Mouse (Mus musculus) heart, embryonic 13.5 days (tissue): ENCODE data around the gene Clptm1. TPM values are rescaled to one million over a fixed set of nuclear protein-coding genes. Genes with fewer than 3 reads are reported as not detected.
A peak's percentile ranks its signal among the peaks of the same experiment; 100 is the strongest.

Experiments
- ATAC-seq: fragments of 200-750 bp; cut with Nextera tagmentation; 2 replicates; pipeline ENCODE4 v1.8.0; 2017; ENCODE audit warnings: moderate TSS enrichment; ENCODE audit not compliant: insufficient number of reproducible peaks, low FRiP score, low TSS enrichment; ENCODE audit errors: extremely low read depth
- H3K27ac ChIP-seq: fragments of 300-500 bp; sonication (generic); replicated peaks from 2 replicates; pipeline ENCODE4 v1.5.1; 2015; ENCODE audit warnings: moderate library complexity, mild to moderate bottlenecking, inconsistent platforms
- H3K27me3 ChIP-seq: fragments of 300-500 bp; sonication (generic); replicated peaks from 2 replicates; pipeline ENCODE4 v1.6.1; 2015; ENCODE audit warnings: mild to moderate bottlenecking, inconsistent platforms
- H3K36me3 ChIP-seq: fragments of 300-500 bp; sonication (generic); 2 replicates; pipeline ENCODE4 v1.6.1; 2015; ENCODE audit warnings: mild to moderate bottlenecking, inconsistent platforms
- H3K4me1 ChIP-seq: fragments of 300-500 bp; sonication (generic); 2 replicates; pipeline ENCODE4 v1.6.1; 2015; ENCODE audit warnings: inconsistent platforms
- H3K4me2 ChIP-seq: fragments of 300-500 bp; sonication (generic); 2 replicates; pipeline ENCODE4 v1.6.1; 2015; ENCODE audit warnings: inconsistent platforms, mild to moderate bottlenecking, moderate library complexity
- H3K4me3 ChIP-seq: fragments of 300-500 bp; sonication (generic); 2 replicates; pipeline ENCODE4 v1.5.1; 2015; ENCODE audit warnings: moderate library complexity, mild to moderate bottlenecking, inconsistent platforms
- H3K9ac ChIP-seq: fragments of 300-500 bp; sonication (generic); 2 replicates; pipeline ENCODE4 v1.6.1; 2015; ENCODE audit warnings: inconsistent platforms, mild to moderate bottlenecking, moderate library complexity
- H3K9me3 ChIP-seq: fragments of 300-500 bp; sonication (generic); 2 replicates; pipeline ENCODE4 v1.6.1; 2016; ENCODE audit warnings: inconsistent platforms
- WGBS: fragments of 180-500 bp; shearing (Covaris S2); methylation state at CpG from one replicate; pipeline ENCODE4 v1.1.7; 2015; ENCODE audit warnings: mixed read lengths; 5-methylcytosine and 5-hydroxymethylcytosine counted together
- polyA plus RNA-seq: library from polyadenylated mRNA; unstranded; fragments of >200 nt; fragmentation: Nextera tagmentation; extraction: Ambion mirVana; gene quantifications from 2 replicates; pipeline ENCODE4 v1.2.1, GENCODE M21; 2015

The Clptm1 gene
- polyA plus RNA-seq, 1 experiment from 2014 or later = 74.5 TPM

GRCm38 (mm10) chr7:19603849-19604605, 60.8 kb downstream of the Clptm1 start, which contains the start of gene Clasrp:
Gene Clasrp, minus strand, starts transcription at chr7:19604486.
- peak within 1 kb of the TSS; percentile 84 for H3K4me2 ChIP-seq
- peak; percentile 86 for ATAC-seq
- H3K9ac ChIP-seq = peak within 1 kb of the TSS; percentile 98
- peak within 1 kb of the TSS; percentile 79 for H3K27ac ChIP-seq
- peak within 1 kb of the TSS; percentile 91 for H3K4me3 ChIP-seq
- no peaks in the 10 kb centered on the region for H3K27me3 ChIP-seq
- WGBS = 1% methylated on average over 57 of the region's 57 CpGs
- peaks cover 40% of the 10 kb centered on the region for H3K36me3 ChIP-seq
- H3K9me3 ChIP-seq = no peaks in the 10 kb centered on the region
- H3K4me1 ChIP-seq = peaks cover 33% of the 10 kb centered on the region

DNA sequence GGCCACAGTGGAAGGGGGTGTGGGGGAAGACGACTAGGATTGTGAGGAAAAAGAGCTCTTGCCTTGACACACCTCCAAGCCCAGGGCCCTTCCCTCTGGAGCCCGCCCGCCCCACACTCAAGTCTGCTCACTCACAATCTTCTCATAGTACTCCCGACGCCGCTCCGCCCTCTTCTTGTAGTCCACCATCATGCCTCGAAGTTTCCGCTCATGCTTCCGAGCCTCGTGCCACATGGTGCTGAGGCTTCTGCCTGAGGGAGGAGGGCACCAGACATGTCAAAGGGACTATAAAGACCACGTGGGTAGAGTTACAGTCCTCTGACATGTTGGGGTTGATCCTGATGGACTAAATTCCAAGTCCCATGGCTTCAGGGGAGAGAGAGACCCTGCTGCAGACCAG, 61.8 kb downstream of the Clptm1 start:
- H3K4me1 ChIP-seq = peaks cover 33% of the 10 kb centered on the region
- H3K4me2 ChIP-seq = peak overlapping the region; percentile 84
- H3K36me3 ChIP-seq = peaks cover 50% of the 10 kb centered on the region
- WGBS = 77% methylated on average over 12 of the region's 12 CpGs
- H3K9me3 ChIP-seq = no peaks in the 10 kb centered on the region
- H3K27ac ChIP-seq = no peak overlapping the region
- no peak for ATAC-seq
- H3K4me3 ChIP-seq = peak overlapping the region; percentile 91
- H3K27me3 ChIP-seq = no peaks in the 10 kb centered on the region
- H3K9ac ChIP-seq = peak overlapping the region; percentile 98

GRCm38 (mm10) chr7:19600562-19600961, 64.3 kb downstream of the Clptm1 start:
- ATAC-seq = no peak
- Histone ChIP-seq H3K4me3 (no peak overlapping the region), H3K27me3 (no peaks in the 10 kb centered on the region), H3K9me3 (no peaks in the 10 kb centered on the region), H3K36me3 (peaks cover 74% of the 10 kb centered on the region), H3K4me1 (peaks cover 33% of the 10 kb centered on the region), H3K27ac (no peak overlapping the region), H3K4me2 (no peak overlapping the region), H3K9ac (0 out of 2 replicates have a peak overlapping the region, but pooled peaks have one; percentile 7)
- 59% methylated on average over 5 of the region's 5 CpGs for WGBS

- Histone ChIP-seq H3K27ac (no peak overlapping the region), H3K9me3 (no peaks in the 10 kb centered on the region), H3K4me2 (no peak overlapping the region), H3K4me3 (no peak overlapping the region), H3K4me1 (no peaks in the 10 kb centered on the region), H3K27me3 (no peaks in the 10 kb centered on the region), H3K36me3 (peaks cover 99% of the 10 kb centered on the region), H3K9ac (no peak overlapping the region)
- WGBS = 71% methylated on average over 10 of the region's 10 CpGs
- ATAC-seq = no peak
Observed at GRCm38 (mm10) chr7:19593061-19593730, 71.6 kb downstream of the Clptm1 start.

- peaks cover 98% of the 10 kb centered on the region for H3K36me3 ChIP-seq
- peaks cover 12% of the 10 kb centered on the region for H3K4me1 ChIP-seq
- no peaks in the 10 kb centered on the region for H3K9me3 ChIP-seq
- no peaks in the 10 kb centered on the region for H3K27me3 ChIP-seq
- WGBS = 64% methylated on average over 3 of the region's 3 CpGs
- no peak overlapping the region for H3K27ac ChIP-seq
- H3K4me3 ChIP-seq = no peak overlapping the region
- no peak overlapping the region for H3K9ac ChIP-seq
- H3K4me2 ChIP-seq = no peak overlapping the region
- ATAC-seq = no peak
Observed at GRCm38 (mm10) chr7:19589917-19590316, 74.9 kb downstream of the Clptm1 start.

- Histone ChIP-seq H3K4me1 (peaks cover 12% of the 10 kb centered on the region), H3K9ac (no peak overlapping the region), H3K4me2 (no peak overlapping the region), H3K9me3 (no peaks in the 10 kb centered on the region), H3K27me3 (no peaks in the 10 kb centered on the region), H3K36me3 (peaks cover 98% of the 10 kb centered on the region), H3K4me3 (no peak overlapping the region), H3K27ac (no peak overlapping the region)
- ATAC-seq = no peak
- 48% methylated on average over 3 of the region's 3 CpGs for WGBS
Observed at GRCm38 (mm10) chr7:19589207-19589606, 75.6 kb downstream of the Clptm1 start.

DNA sequence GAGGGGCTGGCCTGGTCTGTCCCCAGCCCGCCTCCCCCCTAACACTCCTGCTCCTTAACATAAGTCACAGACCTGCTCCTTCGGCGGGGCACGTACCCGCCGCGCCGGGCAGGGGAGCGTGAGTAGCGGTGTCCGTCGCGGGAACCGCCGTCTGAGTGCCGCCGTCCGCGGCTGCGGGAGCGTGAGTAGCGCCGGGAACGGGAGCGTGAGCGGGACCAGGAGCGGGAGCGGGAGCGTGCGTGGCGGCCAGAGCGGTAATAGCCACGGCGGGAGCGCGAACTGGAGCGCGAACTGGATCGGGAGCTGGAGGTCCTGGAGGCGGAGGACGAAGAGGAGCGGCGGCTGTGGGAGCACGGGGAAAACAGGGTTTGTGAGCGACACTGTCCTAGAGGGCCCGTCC, 78.6 kb downstream of the Clptm1 start:
- WGBS = 67% methylated on average over 46 of the region's 46 CpGs

More for the DNA sequence above, 78.6 kb downstream of the Clptm1 start:
- ATAC-seq = no peak
- H3K27me3 ChIP-seq = no peaks in the 10 kb centered on the region
- peaks cover 12% of the 10 kb centered on the region for H3K4me1 ChIP-seq
- no peaks in the 10 kb centered on the region for H3K9me3 ChIP-seq
- no peak overlapping the region for H3K4me3 ChIP-seq
- H3K9ac ChIP-seq = 0 out of 2 replicates have a peak overlapping the region, but pooled peaks have one; percentile 37
- H3K27ac ChIP-seq = 0 out of 2 replicates have a peak overlapping the region, but pooled peaks have one; percentile 20
- H3K4me2 ChIP-seq = peak overlapping the region; percentile 28; the same call in 1 of the 2 replicates
- peaks cover 97% of the 10 kb centered on the region for H3K36me3 ChIP-seq

Other genes starting within 250 kb of the Clptm1 start
- gene Mark4, start 206.2 kb downstream of the Clptm1 start, polyA plus RNA-seq = 6.5 and 7.5 TPM in 2 replicates
- gene Exoc3l2, start 201.7 kb downstream of the Clptm1 start, polyA plus RNA-seq = 1.1 and 1.2 TPM in 2 replicates
- gene Bloc1s3, start 156.7 kb downstream of the Clptm1 start, polyA plus RNA-seq = 1.5 TPM in 2 replicates
- 71.4 and 77.4 TPM in 2 replicates for gene Trappc6a, start 156.6 kb downstream of the Clptm1 start, polyA plus RNA-seq
- 0.06 TPM in 1 of 2 replicates, not detected in the other for gene Nkpd1, start 147.2 kb downstream of the Clptm1 start, polyA plus RNA-seq
- 15.0 and 17.2 TPM in 2 replicates for gene Ppp1r37, start 102.0 kb downstream of the Clptm1 start, polyA plus RNA-seq
- 0.12 and 0.32 TPM in 2 replicates for gene Zfp296, start 87.7 kb downstream of the Clptm1 start, polyA plus RNA-seq
- gene Gemin7, start 87.4 kb downstream of the Clptm1 start, polyA plus RNA-seq = 114 and 134 TPM in 2 replicates
- 30.8 and 31.8 TPM in 2 replicates for gene Clasrp, start 60.5 kb downstream of the Clptm1 start, polyA plus RNA-seq
- 5.6 and 6.2 TPM in 2 replicates for gene Relb, start 35.6 kb downstream of the Clptm1 start, polyA plus RNA-seq
- 3.6 and 22.3 TPM in 2 replicates for gene Apoc2, start 12.9 kb upstream of the Clptm1 start, polyA plus RNA-seq
- 2.9 TPM in 1 of 2 replicates, not detected in the other for gene Gm44805, start 16.4 kb upstream of the Clptm1 start, polyA plus RNA-seq
- gene Apoc4, start 16.4 kb upstream of the Clptm1 start, polyA plus RNA-seq = 0.84 and 3.7 TPM in 2 replicates
- 8.8 and 13.9 TPM in 2 replicates for gene Apoc1, start 27.6 kb upstream of the Clptm1 start, polyA plus RNA-seq
- gene Apoe, start 34.2 kb upstream of the Clptm1 start, polyA plus RNA-seq = 480 and 561 TPM in 2 replicates
- gene Tomm40, start 50.4 kb upstream of the Clptm1 start, polyA plus RNA-seq = 128 and 146 TPM in 2 replicates
- 89.3 and 89.4 TPM in 2 replicates for gene Nectin2, start 85.5 kb upstream of the Clptm1 start, polyA plus RNA-seq
- gene Bcam, start 106.0 kb upstream of the Clptm1 start, polyA plus RNA-seq = 223 and 250 TPM in 2 replicates
- 0.59 and 0.68 TPM in 2 replicates for gene Cblc, start 131.8 kb upstream of the Clptm1 start, polyA plus RNA-seq
- gene Bcl3, start 157.7 kb upstream of the Clptm1 start, polyA plus RNA-seq = 1.5 and 1.9 TPM in 2 replicates
- not detected in 2 replicates for gene Gm19345, start 187.0 kb upstream of the Clptm1 start, polyA plus RNA-seq
- 0.13 TPM in 1 of 2 replicates, not detected in the other for gene Ceacam16, start 196.3 kb upstream of the Clptm1 start, polyA plus RNA-seq
- not detected in 2 replicates for gene Ceacam19, start 222.9 kb upstream of the Clptm1 start, polyA plus RNA-seq